Mouse (Mus musculus) midbrain, embryonic 13.5 days (tissue): ENCODE measurements at regions not wholly inside any gene's neighbourhood (a gene's known extent, or its start where the extent isn't known, plus 50 kb on each side); places are given as distances from the start of the nearest gene placed in this dataset.

Experiments
- ATAC-seq: fragments of 200-750 bp; cut with Nextera tagmentation; 2 replicates; pipeline ENCODE4 v1.8.0; 2017; ENCODE audit warnings: mild to moderate bottlenecking, moderate TSS enrichment, moderate library complexity
- H3K27ac ChIP-seq: fragments of 300-500 bp; sonication (generic); 2 replicates; pipeline ENCODE4 v1.5.1; 2015; ENCODE audit warnings: inconsistent platforms, mild to moderate bottlenecking, moderate library complexity
- H3K27me3 ChIP-seq: fragments of 300-500 bp; sonication (generic); 2 replicates; pipeline ENCODE4 v1.6.1; 2015; ENCODE audit warnings: mild to moderate bottlenecking, inconsistent platforms
- H3K36me3 ChIP-seq: fragments of 300-500 bp; sonication (generic); 2 replicates; pipeline ENCODE4 v1.6.1; 2015; ENCODE audit warnings: mild to moderate bottlenecking, inconsistent platforms
- H3K4me1 ChIP-seq: fragments of 300-500 bp; sonication (generic); replicated peaks from 2 replicates; pipeline ENCODE4 v1.6.1; 2015; ENCODE audit warnings: inconsistent platforms
- H3K4me2 ChIP-seq: fragments of 300-500 bp; sonication (generic); replicated peaks from 2 replicates; pipeline ENCODE4 v1.6.1; 2015; ENCODE audit warnings: moderate library complexity, mild to moderate bottlenecking, inconsistent platforms
- H3K4me3 ChIP-seq: fragments of 300-500 bp; sonication (generic); replicated peaks from 2 replicates; pipeline ENCODE4 v1.5.1; 2015; ENCODE audit warnings: mild to moderate bottlenecking, inconsistent platforms
- H3K9ac ChIP-seq: fragments of 300-500 bp; sonication (generic); replicated peaks from 2 replicates; pipeline ENCODE4 v1.6.1; 2015; ENCODE audit warnings: mild to moderate bottlenecking, inconsistent platforms
- H3K9me3 ChIP-seq: fragments of 300-500 bp; sonication (generic); 2 replicates; pipeline ENCODE4 v1.6.1; 2016; ENCODE audit warnings: mild to moderate bottlenecking, inconsistent platforms
- WGBS: fragments of 180-500 bp; shearing (Covaris S2); methylation state at CpG from one replicate; pipeline ENCODE4 v1.1.7; 2015; 5-methylcytosine and 5-hydroxymethylcytosine counted together

- Histone ChIP-seq H3K4me2 (no peak overlapping the region), H3K4me1 (no peaks in the 10 kb centered on the region), H3K9me3 (no peaks in the 10 kb centered on the region), H3K27ac (no peak overlapping the region), H3K36me3 (no peaks in the 10 kb centered on the region), H3K9ac (no peak overlapping the region), H3K4me3 (no peak overlapping the region), H3K27me3 (no peaks in the 10 kb centered on the region)
- ATAC-seq = no peak
- 88% methylated on average over 1 of the region's 1 CpGs for WGBS
These were observed 454.6 kb upstream of the Ptprd start for GRCm38 (mm10) chr4:78666326-78666725.

DNA sequence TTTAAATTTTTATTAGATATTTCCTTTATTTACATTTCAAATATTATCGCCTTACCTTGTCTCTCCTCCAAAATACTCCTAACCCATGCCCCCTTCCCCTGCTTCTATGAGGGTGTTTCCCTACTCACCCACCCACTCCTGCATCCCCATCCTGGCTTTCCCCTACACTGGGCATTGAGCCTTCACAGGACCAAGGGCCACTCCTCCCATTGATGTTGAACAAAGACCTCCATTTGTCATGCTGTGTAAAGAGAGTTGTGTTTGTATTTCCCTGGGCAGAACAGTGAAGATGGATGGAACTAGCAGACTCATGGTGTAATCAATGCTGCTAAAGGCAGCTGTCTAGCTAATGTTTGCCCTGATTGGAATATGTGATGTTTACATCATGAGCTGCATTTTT is 431.0 kb upstream of the Ptprd start:
- no peak overlapping the region for H3K9ac ChIP-seq
- H3K27ac ChIP-seq = no peak overlapping the region
- no peak overlapping the region for H3K4me3 ChIP-seq
- 85% methylated on average over 1 of the region's 1 CpGs for WGBS
- no peak overlapping the region for H3K4me2 ChIP-seq
- H3K9me3 ChIP-seq = no peaks in the 10 kb centered on the region
- no peak for ATAC-seq
- no peaks in the 10 kb centered on the region for H3K36me3 ChIP-seq
- no peaks in the 10 kb centered on the region for H3K4me1 ChIP-seq
- no peaks in the 10 kb centered on the region for H3K27me3 ChIP-seq

GRCm38 (mm10) chr4:78606461-78606830 is 394.7 kb upstream of the Ptprd start:
- no peaks in the 10 kb centered on the region for H3K27me3 ChIP-seq
- H3K4me1 ChIP-seq = peaks cover 7% of the 10 kb centered on the region
- H3K4me3 ChIP-seq = peak overlapping the region; percentile 40
- peak overlapping the region; percentile 59 for H3K4me2 ChIP-seq
- ATAC-seq = peak; percentile 92
- no peak overlapping the region for H3K27ac ChIP-seq
- H3K9me3 ChIP-seq = no peaks in the 10 kb centered on the region
- no peaks in the 10 kb centered on the region for H3K36me3 ChIP-seq
- WGBS = 15% methylated on average over 18 of the region's 18 CpGs
- peak overlapping the region; percentile 42 for H3K9ac ChIP-seq

- peak; percentile 62 for ATAC-seq
- H3K4me2 ChIP-seq = peak overlapping the region; percentile 59
- H3K36me3 ChIP-seq = no peaks in the 10 kb centered on the region
- H3K9ac ChIP-seq = peak overlapping the region; percentile 42
- H3K4me3 ChIP-seq = peak overlapping the region; percentile 40
- H3K27ac ChIP-seq = no peak overlapping the region
- 85% methylated on average over 4 of the region's 4 CpGs for WGBS
- peaks cover 7% of the 10 kb centered on the region for H3K4me1 ChIP-seq
- no peaks in the 10 kb centered on the region for H3K27me3 ChIP-seq
- H3K9me3 ChIP-seq = no peaks in the 10 kb centered on the region
These were observed 394.2 kb upstream of the Ptprd start for GRCm38 (mm10) chr4:78605763-78606460.

DNA sequence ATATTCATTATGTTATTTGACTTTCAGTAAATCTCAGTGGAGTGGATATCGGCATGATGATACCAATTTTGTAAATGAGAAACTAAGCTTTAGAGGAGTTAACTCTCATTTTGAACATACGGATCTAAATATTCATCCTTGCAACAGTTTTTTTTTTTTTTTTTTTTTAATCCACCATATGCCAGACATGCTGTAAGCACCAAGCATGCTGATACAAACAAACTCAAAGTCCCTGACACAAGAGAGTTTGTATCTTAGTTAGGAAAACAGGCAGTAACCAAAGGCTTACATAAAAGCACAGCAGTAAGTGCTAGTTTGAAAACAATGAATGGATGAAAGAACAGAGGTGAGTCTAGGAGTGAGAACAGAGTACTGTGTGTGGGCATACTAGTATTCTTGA is 369.8 kb upstream of the Ptprd start:
- no peak overlapping the region for H3K4me3 ChIP-seq
- no peaks in the 10 kb centered on the region for H3K4me1 ChIP-seq
- H3K9ac ChIP-seq = no peak overlapping the region
- no peaks in the 10 kb centered on the region for H3K27me3 ChIP-seq
- no peak overlapping the region for H3K4me2 ChIP-seq
- no peak overlapping the region for H3K27ac ChIP-seq
- no peak for ATAC-seq
- 91% methylated on average over 2 of the region's 2 CpGs for WGBS
- no peaks in the 10 kb centered on the region for H3K36me3 ChIP-seq
- no peaks in the 10 kb centered on the region for H3K9me3 ChIP-seq

GRCm38 (mm10) chr4:78565356-78565755 is 353.6 kb upstream of the Ptprd start:
- 85% methylated on average over 2 of the region's 2 CpGs for WGBS

More at GRCm38 (mm10) chr4:78565356-78565755, 353.6 kb upstream of the Ptprd start:
- ATAC-seq = no peak
- Histone ChIP-seq H3K4me3 (no peak overlapping the region), H3K27ac (no peak overlapping the region), H3K27me3 (no peaks in the 10 kb centered on the region), H3K36me3 (no peaks in the 10 kb centered on the region), H3K9me3 (no peaks in the 10 kb centered on the region), H3K4me1 (no peaks in the 10 kb centered on the region), H3K9ac (no peak overlapping the region), H3K4me2 (no peak overlapping the region)
